ENCODE assay signal across 19 mouse cellular contexts in the genomic region with DNA sequence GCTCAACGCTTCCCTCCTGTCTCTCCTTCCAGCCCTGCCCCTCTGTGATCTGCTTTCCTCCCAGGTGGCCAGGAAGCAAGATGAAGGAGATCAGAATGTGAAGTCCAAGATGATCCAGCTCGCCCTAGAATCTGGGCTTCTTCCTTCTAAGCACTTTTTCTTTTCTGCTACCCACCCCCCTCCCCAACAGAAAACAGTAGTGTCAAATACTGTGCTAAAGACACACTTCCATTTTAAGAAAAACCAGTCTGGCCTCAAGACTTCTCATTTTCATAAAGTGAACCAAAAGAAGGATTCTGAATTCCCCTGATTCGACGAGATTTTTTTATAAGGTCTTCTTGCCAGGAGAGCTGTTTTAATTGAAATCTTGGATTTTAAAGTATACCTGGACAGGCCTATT.
DNase-seq lines count a peak whose midpoint lies in the region; ATAC-seq and TF ChIP-seq lines count a peak whose summit lies in the region.
"Had no signal": no experiment of that assay in that cellular context is flagged by ENCODE, and none has a peak within 500 bp of the region (broad histone marks: within the 10 kb centered on the region; RNA-seq: fewer than 3 reads in every experiment).

No protein-coding gene starts in this region.

- intact Hi-C loops in heart, adult 2 months (cut with DNase I) = no loop called here
- intact Hi-C loops in heart, postnatal 25 days (cut with DNase I) = no loop called here

- peak overlapping the region; percentile 45 for H3K27ac ChIP-seq in heart, adult 2 months
- peak overlapping the region; percentile 49 for H3K27ac ChIP-seq in heart, embryonic 13.5 days (replicated peaks)
- peak overlapping the region; percentile 30; the same call in 1 of the 2 replicates for H3K27ac ChIP-seq in kidney, embryonic 14.5 days (ENCODE audit: low read depth, low read length)
- peak overlapping the region; percentile 91 for H3K27ac ChIP-seq in CH12.LX (ENCODE audit: insufficient read depth, low read depth)
- H3K27ac ChIP-seq: embryonic facial prominence, embryonic 12.5 days; hindbrain, embryonic 10.5 days; hindbrain, embryonic 14.5 days; intestine, embryonic 15.5 days had no signal

- H3K79me2 ChIP-seq in heart, adult 2 months (replicated peaks; ENCODE audit: control insufficient read depth, insufficient read depth, low read length) = no peaks in the 10 kb centered on the region
- H3K79me2 ChIP-seq in CH12.LX (replicated peaks; ENCODE audit: control insufficient read depth, extremely low read depth, insufficient read depth, poor library complexity, severe bottlenecking) = no peaks in the 10 kb centered on the region

- dilution Hi-C loops in CH12.LX (cut with MboI; ENCODE audit: extremely low pct_ligation_motif_present, extremely low pct_unique_long_range_greater_than_20kb, low sequenced_read_pairs) = no loop called here

- no peak overlapping the region for H3K4me3 ChIP-seq in heart, adult 2 months
- H3K4me3 ChIP-seq in heart, embryonic 13.5 days = no peak overlapping the region
- no peak overlapping the region for H3K4me3 ChIP-seq in kidney, embryonic 14.5 days (ENCODE audit: low read length)
- H3K4me3 ChIP-seq in CH12.LX (replicated peaks in 1 of 3; ENCODE audit: low read depth in 2 of 3, low read length in 2 of 3, poor library complexity in 1 of 3) = no peak overlapping the region
- H3K4me3 ChIP-seq: embryonic facial prominence, embryonic 12.5 days; hindbrain, embryonic 10.5 days; intestine, embryonic 15.5 days had no signal

- H3K36me3 ChIP-seq in heart, adult 2 months (ENCODE audit: control insufficient read depth, insufficient read depth, low read length) = no peaks in the 10 kb centered on the region
- no peaks in the 10 kb centered on the region for H3K36me3 ChIP-seq in heart, embryonic 13.5 days
- H3K36me3 ChIP-seq in kidney, embryonic 14.5 days (ENCODE audit: control insufficient read depth, insufficient read depth, low read length) = no peaks in the 10 kb centered on the region
- no peaks in the 10 kb centered on the region for H3K36me3 ChIP-seq in CH12.LX (replicated peaks in 1 of 2; ENCODE audit: control insufficient read depth in 1 of 2, insufficient read depth in 1 of 2, low read length in 1 of 2)
- H3K36me3 ChIP-seq: embryonic facial prominence, embryonic 12.5 days; hindbrain, embryonic 10.5 days; intestine, embryonic 15.5 days had no signal

- TF ChIP-seq POLR2A in heart, adult 2 months (IDR thresholded peaks at IDR 0.05; ENCODE audit: insufficient read depth, low read depth, low read length) = no peak
- peak; percentile 19; the same call in 1 of the 2 replicates for TF ChIP-seq POLR2A in CH12.LX (IDR thresholded peaks at IDR 0.05; ENCODE audit: low read depth, low read length)

- in situ Hi-C loops in CH12.LX (cut with MboI; ENCODE audit: low pct_ligation_motif_present, low pct_unique_long_range_greater_than_20kb, low sequenced_read_pairs) = no loop called here

- no peak for ATAC-seq in heart, embryonic 13.5 days (ENCODE audit: extremely low read depth, insufficient number of reproducible peaks, low FRiP score, low TSS enrichment)
- no peak for ATAC-seq in kidney, embryonic 14.5 days (ENCODE audit: low FRiP score, low TSS enrichment)
- ATAC-seq: forebrain, embryonic 16.5 days had no signal

- no peaks in the 10 kb centered on the region for H3K9me3 ChIP-seq in heart, embryonic 13.5 days
- no peaks in the 10 kb centered on the region for H3K9me3 ChIP-seq in kidney, embryonic 14.5 days (ENCODE audit: control insufficient read depth, low read length)
- no peaks in the 10 kb centered on the region for H3K9me3 ChIP-seq in CH12.LX (replicated peaks; ENCODE audit: low read length)
- H3K9me3 ChIP-seq: embryonic facial prominence, embryonic 12.5 days; hindbrain, embryonic 10.5 days; intestine, embryonic 15.5 days had no signal

- TF ChIP-seq RAD21 in CH12.LX (IDR thresholded peaks at IDR 0.05; ENCODE audit: low read depth, low read length) = no peak; the same call in 1 of the 2 replicates

- H3K27me3 ChIP-seq in heart, adult 2 months (ENCODE audit: control insufficient read depth, insufficient read depth, low read length) = no peaks in the 10 kb centered on the region
- no peaks in the 10 kb centered on the region for H3K27me3 ChIP-seq in heart, embryonic 13.5 days (replicated peaks)
- H3K27me3 ChIP-seq in kidney, embryonic 14.5 days (ENCODE audit: control insufficient read depth, insufficient read depth, low read length) = no peaks in the 10 kb centered on the region
- no peaks in the 10 kb centered on the region for H3K27me3 ChIP-seq in CH12.LX (replicated peaks)
- H3K27me3 ChIP-seq: embryonic facial prominence, embryonic 12.5 days; intestine, embryonic 15.5 days had no signal

- WGBS in heart, adult 2 months = 78% methylated on average over 4 of the region's 4 CpGs
- WGBS in heart, embryonic 13.5 days = 87% methylated on average over 4 of the region's 4 CpGs
- WGBS in kidney, embryonic 14.5 days = 89% methylated on average over 4 of the region's 4 CpGs

- DNase-seq in heart, adult 2 months = no peak
- no peak for DNase-seq in heart, postnatal 25 days (ENCODE audit: low spot score)
- no peak for DNase-seq in heart, adult 9 months (ENCODE audit: low spot score in 2 of 2)
- no peak for DNase-seq in kidney, postnatal 14 days
- DNase-seq in CH12.LX (ENCODE audit: extremely low read depth) = peak; percentile 69
- DNase-seq in adrenal gland, adult 18-20 months (ENCODE audit: low spot score in 2 of 2) = no peak
- DNase-seq: adrenal gland, adult 8-10 months; cerebellum, adult 11 months; cerebellum, adult 8-10 months; cerebellum, postnatal 14 days; gastrocnemius, postnatal 14 days; kidney, adult 18-20 months had no signal

- peaks cover 23% of the 10 kb centered on the region for H3K4me1 ChIP-seq in heart, adult 2 months (ENCODE audit: control insufficient read depth, insufficient read depth, low read length)
- H3K4me1 ChIP-seq in heart, embryonic 13.5 days = peaks cover 42% of the 10 kb centered on the region
- H3K4me1 ChIP-seq in kidney, embryonic 14.5 days (ENCODE audit: control insufficient read depth, insufficient read depth, low read length) = peaks cover 26% of the 10 kb centered on the region
- H3K4me1 ChIP-seq in CH12.LX (ENCODE audit: control insufficient read depth in 1 of 2, insufficient read depth in 2 of 2) = peaks cover 24 to 58% of the 10 kb centered on the region in 2 experiments

- no peak for TF ChIP-seq EP300 in heart, adult 2 months (IDR thresholded peaks at IDR 0.05; ENCODE audit: insufficient read depth, low read depth, low read length)
- no peak; the same call in 1 of the 2 replicates for TF ChIP-seq EP300 in CH12.LX (IDR thresholded peaks at IDR 0.05; ENCODE audit: low read length)

- no peak overlapping the region for H3K4me2 ChIP-seq in heart, embryonic 13.5 days
- no peak overlapping the region for H3K4me2 ChIP-seq in kidney, embryonic 14.5 days (replicated peaks; ENCODE audit: low read depth, low read length)
- H3K4me2 ChIP-seq in CH12.LX (ENCODE audit: insufficient read depth, low read depth, poor library complexity, severe bottlenecking) = peak overlapping the region; percentile 67
- H3K4me2 ChIP-seq: embryonic facial prominence, embryonic 12.5 days; hindbrain, embryonic 14.5 days; intestine, embryonic 15.5 days had no signal

- H3K9ac ChIP-seq in heart, adult 2 months (ENCODE audit: low read depth, low read length) = no peak overlapping the region
- no peak overlapping the region for H3K9ac ChIP-seq in heart, embryonic 13.5 days
- H3K9ac ChIP-seq in kidney, embryonic 14.5 days (ENCODE audit: low read depth, low read length) = no peak overlapping the region
- H3K9ac ChIP-seq in CH12.LX (ENCODE audit: insufficient read depth, low read depth) = peak overlapping the region; percentile 56
- H3K9ac ChIP-seq: embryonic facial prominence, embryonic 12.5 days; hindbrain, embryonic 14.5 days; intestine, embryonic 15.5 days had no signal

- no peak for TF ChIP-seq CTCF in heart, adult 2 months (IDR thresholded peaks at IDR 0.05)
- TF ChIP-seq CTCF in CH12.LX (conservative IDR thresholded peaks at IDR 0.05 in 1 of 2, IDR thresholded peaks at IDR 0.05 in 1 of 2; ENCODE audit: low read depth in 2 of 2, low read length in 2 of 2) = no peak

TF ChIP-seq in CH12.LX, 34 proteins besides CTCF, POLR2A, EP300 and RAD21:
- TF ChIP-seq MEF2A (IDR thresholded peaks at IDR 0.05; ENCODE audit: borderline replicate concordance, low read depth, low read length) = peak; percentile 78; the same call in 1 of the 2 replicates
- peak; percentile 80 for TF ChIP-seq ZNF384 (IDR thresholded peaks at IDR 0.05; ENCODE audit: low read depth, low read length)
- TF ChIP-seq RCOR1 (conservative IDR thresholded peaks at IDR 0.05; ENCODE audit: low read depth, low read length) = no peak
- peak; percentile 68 for TF ChIP-seq TCF12 (IDR thresholded peaks at IDR 0.05; ENCODE audit: low read depth, low read length)
- TF ChIP-seq CHD1 (IDR thresholded peaks at IDR 0.05; ENCODE audit: low read depth, low read length) = peak; percentile 1; the same call in 1 of the 2 replicates
- TF ChIP-seq USF2 (conservative IDR thresholded peaks at IDR 0.05; ENCODE audit: low read depth, low read length) = no peak
- TF ChIP-seq IRF4 (IDR thresholded peaks at IDR 0.05; ENCODE audit: low read depth, low read length) = peak; percentile 62; the same call in 1 of the 2 replicates
- TF ChIP-seq ZC3H11A (IDR thresholded peaks at IDR 0.05; ENCODE audit: low read depth, low read length) = no peak
- TF ChIP-seq GABPA (IDR thresholded peaks at IDR 0.05; ENCODE audit: insufficient replicate concordance, low read depth, low read length) = no peak
- TF ChIP-seq ETS1 (conservative IDR thresholded peaks at IDR 0.05; ENCODE audit: low read depth, low read length) = no peak; the same call in 1 of the 2 replicates

Comparison
In these comparisons a context has a peak if more than half of its experiments do, and no peak if none do; other contexts are left out.
1. H3K27ac ChIP-seq: peak in every context shown above with its lines; median percentile 91 in CH12.LX; 49 in heart, embryonic 13.5 days; 45 in heart, adult 2 months; 30 in kidney, embryonic 14.5 days.